Mouse (Mus musculus) urinary bladder, postnatal 4 days (tissue): ENCODE results near the gene Efna2.

Experiments used
- DNase-seq, 2 experiments: peaks; one replicate each; pipeline ENCODE4 v3.0.0; 2021 to 2022; ENCODE audit warnings: low spot score in 2 of 2

The Efna2 gene

GRCm38 (mm10) chr10:80168038-80168661 is 11.1 kb upstream of the Efna2 start:
- DNase-seq: peak; percentile 91 to 94

GRCm38 (mm10) chr10:80169070-80169469 is 10.2 kb upstream of the Efna2 start:
- no peak for DNase-seq

DNA sequence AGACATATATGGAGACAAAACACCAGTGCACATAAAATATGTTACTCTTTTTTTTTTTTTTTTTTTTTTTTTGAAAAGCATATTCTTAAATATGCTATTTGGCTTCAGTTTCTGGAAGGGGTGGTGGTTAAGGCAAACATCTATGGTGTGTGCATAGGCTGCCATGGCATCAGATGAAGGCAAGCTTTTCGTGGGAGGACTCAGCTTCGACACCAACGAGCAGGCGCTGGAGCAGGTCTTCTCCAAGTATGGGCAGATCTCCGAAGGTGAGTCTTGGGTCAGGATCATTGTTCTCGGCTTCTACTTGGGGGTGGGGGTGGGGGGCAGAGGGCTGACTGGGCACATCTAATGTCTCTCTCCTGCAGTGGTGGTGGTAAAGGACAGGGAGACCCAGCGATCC is 9.6 kb upstream of the Efna2 start:
- no peak for DNase-seq

GRCm38 (mm10) chr10:80170052-80170451 is 9.2 kb upstream of the Efna2 start:
- peak in 1 of 2 experiments; percentile 17 for DNase-seq

DNA sequence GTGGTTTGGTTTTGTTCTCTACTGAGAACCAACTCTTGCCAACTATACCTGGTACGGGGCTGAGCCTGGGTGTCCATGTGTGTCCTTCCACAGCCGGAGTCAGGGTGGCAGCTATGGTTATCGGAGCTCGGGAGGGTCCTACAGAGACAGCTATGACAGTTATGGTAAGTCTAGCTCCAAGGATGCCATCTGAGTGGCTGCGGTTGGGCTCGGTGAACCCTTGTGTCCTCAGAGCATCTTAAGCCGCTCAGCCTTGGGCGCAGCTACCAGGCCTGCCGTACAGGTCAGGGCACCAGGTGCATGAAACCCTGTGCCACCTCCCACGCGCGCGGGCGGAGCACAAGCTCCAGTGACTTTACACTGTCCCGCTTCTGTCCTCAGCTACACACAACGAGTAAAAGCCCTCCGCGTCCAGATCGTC is 8.7 kb upstream of the Efna2 start:
- peak in 1 of 2 experiments; percentile 20 for DNase-seq

GRCm38 (mm10) chr10:80171252-80171651 is 8.0 kb upstream of the Efna2 start:
- DNase-seq: no peak

- DNase-seq: peak in 1 of 2 experiments; percentile 31
These were observed 7.3 kb upstream of the Efna2 start for GRCm38 (mm10) chr10:80171760-80172526.

DNA sequence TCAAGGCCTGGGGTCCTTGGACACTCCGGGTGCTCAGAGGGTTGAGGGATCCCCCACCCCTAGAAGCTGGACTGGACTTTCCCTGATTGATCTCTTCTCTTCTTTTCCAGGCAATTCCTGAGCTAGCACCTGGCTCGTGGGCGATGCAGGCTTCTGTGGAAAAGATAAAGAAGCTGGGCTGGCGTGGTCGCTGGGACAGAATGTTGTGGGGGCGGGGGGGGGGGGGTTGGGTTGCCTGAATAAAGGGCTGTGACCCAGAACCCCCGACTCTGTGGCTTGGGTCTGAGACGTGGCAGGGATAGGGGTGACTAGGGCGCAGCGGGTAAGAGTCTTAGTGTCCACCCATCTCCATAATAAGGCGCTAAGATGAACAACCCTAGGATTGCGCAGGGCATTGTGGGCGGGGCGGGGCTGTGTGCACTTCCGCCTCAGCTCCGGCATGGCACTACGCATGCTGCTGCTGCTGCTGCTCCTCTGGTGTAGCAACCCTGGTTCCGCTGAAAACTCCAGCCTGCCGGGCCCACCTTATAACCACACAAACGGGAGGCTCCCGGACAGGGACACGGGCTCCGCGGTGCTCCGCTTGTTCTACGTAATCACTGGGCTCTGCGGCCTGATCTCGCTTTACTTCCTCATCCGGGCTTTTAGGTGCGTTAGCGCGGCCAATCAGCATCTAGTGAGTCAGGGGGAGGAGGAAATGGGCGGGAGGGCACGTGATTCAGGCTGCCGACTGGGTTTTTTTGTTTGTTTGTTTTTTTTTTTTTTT is 6.6 kb upstream of the Efna2 start, which contains the start of gene 1600002K03Rik:
Gene 1600002K03Rik (plus strand): TSS at position 418 of the 766 bp plus-strand sequence.
- peak; percentile 84 to 85 for DNase-seq

DNA sequence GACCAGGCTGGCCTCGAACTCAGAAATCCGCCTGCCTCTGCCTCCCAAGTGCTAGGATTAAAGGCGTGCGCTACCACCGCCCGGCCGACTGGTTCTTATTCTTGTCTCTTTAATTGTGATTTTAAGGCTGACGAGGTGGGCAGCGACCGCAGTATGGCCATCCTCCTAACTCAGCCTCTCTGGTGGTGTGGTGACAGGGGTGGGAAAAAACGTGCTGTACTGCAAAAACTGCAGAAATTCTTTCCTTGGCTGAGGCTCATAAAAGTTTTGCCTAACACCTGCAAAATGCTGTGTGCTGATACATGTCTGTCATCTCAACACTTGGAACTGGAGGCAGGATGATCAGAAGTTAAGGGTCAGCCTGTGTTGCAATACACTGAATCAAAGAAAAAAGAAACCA is 5.9 kb upstream of the Efna2 start:
- no peak for DNase-seq

GRCm38 (mm10) chr10:80173955-80174640 is 5.2 kb upstream of the Efna2 start:
- DNase-seq: no peak

- DNase-seq: peak in 1 of 2 experiments; percentile 19
These were observed 4.6 kb upstream of the Efna2 start for GRCm38 (mm10) chr10:80174705-80175104.

DNA sequence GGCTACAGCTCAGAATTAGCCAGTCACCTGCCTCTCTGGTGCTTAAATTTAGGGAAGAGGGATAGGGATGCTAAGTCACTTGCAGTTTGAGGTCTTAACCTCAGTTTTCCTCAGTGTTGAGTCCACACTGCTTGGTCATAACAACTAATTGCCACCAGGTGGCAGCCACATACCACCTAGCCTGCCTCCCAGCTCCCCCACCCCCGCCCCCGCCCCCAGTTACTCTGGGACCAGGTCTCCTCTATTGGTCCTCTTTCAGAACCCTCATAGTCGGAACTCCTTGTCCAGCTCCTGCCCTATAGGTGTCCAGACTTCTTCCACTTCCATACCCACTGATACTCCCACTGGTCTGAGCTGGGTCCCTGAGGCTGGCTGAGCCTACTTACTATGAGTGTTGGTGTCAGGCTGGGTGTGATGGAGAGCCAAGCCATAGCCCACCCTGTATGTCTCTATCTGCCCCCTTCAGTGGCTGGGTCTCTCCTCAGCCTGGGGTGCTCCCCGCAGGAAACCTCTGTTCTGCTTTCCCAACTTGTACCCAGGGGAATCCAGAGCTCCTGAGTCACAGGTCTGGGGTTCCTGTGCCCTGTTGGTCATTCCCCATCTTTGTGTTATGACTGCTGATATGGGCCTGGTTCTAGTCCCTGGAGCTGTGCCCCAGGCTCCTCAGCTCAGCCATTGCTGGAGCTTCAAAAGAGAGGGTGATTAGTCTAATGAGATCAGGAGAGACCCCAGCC is 3.6 kb upstream of the Efna2 start:
- peak in 1 of 2 experiments; percentile 22 for DNase-seq

DNA sequence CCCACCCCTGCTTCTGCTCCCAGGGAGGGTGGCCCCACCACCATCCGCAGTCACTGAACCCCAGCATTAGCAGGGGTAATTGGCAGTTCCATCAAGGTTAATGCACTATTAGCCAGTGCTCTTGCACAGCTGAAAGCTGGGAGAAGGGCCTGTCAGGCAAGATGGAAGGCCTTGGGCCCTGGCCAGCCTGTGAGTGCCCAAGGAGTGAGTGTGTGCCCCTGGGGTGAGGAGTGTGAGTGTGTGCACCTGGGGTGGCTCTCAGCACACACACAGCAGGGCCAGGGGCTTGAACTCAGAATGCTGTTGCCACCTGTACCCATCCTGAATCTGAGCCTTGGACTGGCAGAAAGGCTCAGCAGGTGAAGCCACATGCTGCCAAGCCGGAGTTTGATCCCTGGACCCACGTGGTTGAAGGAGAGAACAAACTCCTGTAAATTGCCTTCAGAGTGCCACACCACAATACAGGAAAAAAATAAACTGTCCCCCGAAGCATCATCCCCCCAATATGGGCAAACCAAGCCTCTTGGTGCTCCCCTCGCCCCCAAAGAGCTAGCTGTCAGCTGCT is 2.9 kb upstream of the Efna2 start:
- DNase-seq: no peak

- no peak for DNase-seq
These were observed 1.6 kb upstream of the Efna2 start for GRCm38 (mm10) chr10:80177441-80178279.

- DNase-seq: no peak
These were observed 1.0 kb downstream of the Efna2 start for GRCm38 (mm10) chr10:80180288-80180687.

DNA sequence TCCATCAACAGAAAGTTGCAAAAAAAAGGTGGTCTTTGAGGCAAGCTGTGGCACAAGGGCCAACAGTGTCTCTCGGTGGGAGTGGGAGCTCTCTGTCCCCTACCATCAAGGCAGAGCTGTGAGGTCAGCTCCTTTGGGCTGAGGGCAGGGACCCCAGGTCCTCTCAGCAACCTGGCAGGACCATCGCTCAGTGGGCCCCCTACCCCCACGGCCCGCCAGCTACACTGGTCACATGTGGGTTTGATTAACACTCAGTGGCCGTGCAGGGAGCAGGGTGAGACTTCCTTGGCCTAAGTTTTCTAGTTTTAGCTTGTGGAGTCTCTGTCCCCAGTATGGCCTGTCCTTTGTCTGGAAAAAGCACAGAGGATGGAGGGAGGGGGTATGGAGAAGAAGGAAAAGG is 1.5 kb downstream of the Efna2 start:
- DNase-seq: no peak

DNA sequence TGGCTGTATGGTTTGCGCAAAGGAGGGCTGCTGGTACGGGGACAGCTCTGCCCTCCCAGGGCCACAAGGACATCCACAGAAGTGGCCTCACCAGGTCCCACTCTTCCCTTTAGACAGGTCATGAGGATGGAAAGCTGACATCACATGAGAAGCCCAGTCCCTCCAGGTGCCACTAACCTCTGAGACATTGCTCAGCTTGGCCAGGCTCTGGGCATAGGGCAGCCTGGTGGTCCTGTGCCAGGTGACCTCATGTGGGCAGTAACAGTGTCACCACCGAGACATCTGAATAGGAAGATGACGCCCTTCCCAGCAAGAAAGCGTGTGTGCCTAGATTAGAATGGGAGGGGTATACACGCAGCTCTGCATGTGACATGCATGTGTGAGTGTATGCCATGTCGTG is 3.3 kb downstream of the Efna2 start:
- DNase-seq: no peak

- DNase-seq: no peak
These were observed 7.4 kb downstream of the Efna2 start for GRCm38 (mm10) chr10:80186649-80187048.

DNA sequence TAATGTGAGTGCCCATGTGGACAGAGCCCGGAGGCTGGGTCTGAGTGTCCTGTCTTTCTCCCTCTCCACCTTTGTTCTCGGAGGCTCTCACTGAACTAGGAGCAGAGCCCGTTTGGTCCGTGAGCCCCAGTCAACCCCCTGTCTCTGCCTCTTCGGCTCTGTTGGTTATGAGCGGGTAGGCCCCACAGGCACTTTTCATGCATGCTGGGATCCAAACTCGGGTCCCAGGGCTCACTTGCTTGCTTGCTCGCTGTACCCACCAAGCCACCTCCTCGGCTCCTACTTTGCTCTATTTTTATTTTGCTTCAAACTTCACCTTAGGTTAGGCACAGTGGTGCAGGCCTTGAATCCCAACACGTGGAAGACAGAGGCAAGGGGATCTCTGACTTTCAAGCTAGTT is 8.5 kb downstream of the Efna2 start:
- DNase-seq: no peak
